Mouse (Mus musculus) layer of hippocampus, postnatal 36 days (tissue): Measurements from ENCODE around the gene Banp. TPM values are rescaled to one million over a fixed set of nuclear protein-coding genes. Genes with fewer than 3 reads are reported as not detected.
A peak's percentile ranks its signal among the peaks of the same experiment; 100 is the strongest.

Source experiments
- DNase-seq, 2 experiments: peaks; one replicate each; pipeline ENCODE4 v3.0.0; 2022
- total RNA-seq, 2 experiments: library from RNA; stranded (reverse); gene quantifications; 2 replicates each; pipeline ENCODE4 v1.2.3; 2021

Gene Banp
- total RNA-seq, 2 experiments from 2014 or later, result 55.5 to 73.5 TPM

GRCm38 (mm10) chr8:122022274-122022673 lies 72.7 kb downstream of the Banp start:
- no peak for DNase-seq

DNA sequence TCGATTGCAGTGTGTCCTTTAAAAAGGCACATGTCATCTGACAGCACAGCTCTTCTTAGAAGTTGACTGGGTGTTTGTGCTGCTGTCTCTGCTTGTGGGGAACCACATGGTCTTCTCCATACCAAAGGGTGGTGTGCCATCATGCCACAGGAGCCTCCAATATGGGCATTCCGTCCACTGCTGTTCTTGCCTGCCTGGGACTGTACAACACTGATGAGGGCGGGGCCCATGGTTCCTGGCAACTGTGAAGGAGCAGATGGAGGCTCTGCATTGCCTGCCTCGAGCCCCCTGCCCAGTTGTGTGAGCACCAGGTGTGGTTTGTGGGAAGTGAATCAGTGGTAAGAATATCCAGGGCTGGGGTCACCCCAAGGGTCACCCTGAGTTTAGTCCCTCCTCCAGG lies 73.2 kb downstream of the Banp start:
- no peak for DNase-seq

- no peak for DNase-seq
Measured at GRCm38 (mm10) chr8:122025546-122025945, 76.0 kb downstream of the Banp start.

GRCm38 (mm10) chr8:122028116-122028515 lies 78.6 kb downstream of the Banp start:
- peak; percentile 46 to 61 for DNase-seq

GRCm38 (mm10) chr8:122030965-122031364 lies 81.4 kb downstream of the Banp start:
- no peak for DNase-seq

DNA sequence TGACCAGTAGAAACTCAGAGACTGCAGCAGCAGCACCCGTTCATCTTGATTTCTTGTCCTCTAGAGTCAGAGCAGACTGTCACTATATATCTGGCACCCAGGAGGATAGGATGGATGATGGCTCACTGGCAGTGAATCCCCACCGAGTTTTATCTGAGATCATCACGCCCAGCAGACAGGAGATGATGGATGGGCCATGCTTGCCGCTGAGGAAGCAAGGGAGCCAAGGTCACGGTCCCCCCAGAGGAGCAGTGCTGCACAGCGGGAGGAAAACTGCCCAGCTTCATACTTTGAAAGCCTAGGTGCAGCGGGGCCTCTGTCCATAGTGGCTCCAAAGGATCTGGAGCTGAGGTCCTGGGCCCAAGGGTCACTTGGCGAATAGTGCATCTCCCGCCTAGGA lies 83.2 kb downstream of the Banp start:
- DNase-seq, result no peak

DNA sequence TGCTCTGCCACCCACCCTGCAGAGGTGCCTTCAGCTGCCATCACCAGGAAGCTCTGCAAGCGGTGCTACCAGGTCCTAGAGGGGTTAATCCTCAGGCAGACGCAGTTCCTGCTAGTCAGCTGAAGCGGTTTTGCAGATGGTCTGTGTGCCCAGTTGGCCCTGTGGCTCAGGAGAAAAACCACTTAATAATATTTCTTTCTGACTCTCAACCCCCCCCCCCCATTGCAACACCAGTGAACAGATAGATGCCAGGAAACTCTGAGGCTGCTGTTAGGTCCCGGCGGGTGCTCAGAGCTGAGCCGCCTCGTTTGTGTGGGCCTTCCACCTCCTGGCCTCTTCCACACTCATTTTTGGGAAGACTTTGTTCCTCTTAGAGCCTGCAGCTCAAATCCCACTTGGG lies 86.0 kb downstream of the Banp start:
- DNase-seq, result no peak

DNA sequence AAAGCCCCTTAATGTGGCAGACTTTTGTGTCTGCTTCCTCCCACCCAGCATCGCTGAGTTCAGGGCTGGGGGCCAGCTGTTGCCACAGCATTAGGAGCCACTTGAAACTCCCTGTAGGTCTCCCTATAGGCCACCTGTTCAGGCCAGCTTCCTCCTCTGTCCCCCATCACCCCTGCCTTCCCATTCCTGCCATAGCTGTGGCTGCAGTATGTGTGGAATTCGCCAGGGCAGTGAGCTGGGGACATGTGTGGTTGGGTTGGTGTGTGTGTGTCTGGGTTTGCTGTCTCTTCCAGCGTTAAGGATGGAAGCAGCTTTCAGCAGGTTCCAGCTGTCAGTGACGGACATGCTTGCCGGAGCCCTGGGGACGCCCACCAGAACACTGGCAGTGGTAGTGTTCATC lies 86.8 kb downstream of the Banp start:
- no peak for DNase-seq

DNA sequence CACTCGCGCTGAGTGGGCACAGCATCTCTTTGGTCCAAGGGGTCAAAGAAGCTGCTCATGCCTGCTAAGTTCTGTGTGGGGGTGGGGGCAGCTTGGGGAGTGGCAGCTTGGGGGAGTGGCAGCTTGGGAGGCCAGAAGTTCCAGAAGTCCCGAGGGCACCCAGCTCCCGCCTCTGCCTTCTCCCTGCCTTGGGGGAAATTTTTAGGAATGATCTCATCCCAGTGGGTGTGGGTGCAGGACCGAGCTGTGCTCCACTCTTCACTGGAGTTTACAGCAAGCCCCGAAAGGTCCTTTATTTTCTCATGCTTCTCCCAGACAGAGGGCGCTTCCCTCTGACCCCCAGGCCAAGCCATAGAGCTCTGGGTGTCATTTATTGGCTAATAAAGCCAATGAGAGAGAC lies 87.7 kb downstream of the Banp start:
- DNase-seq, result no peak

- no peak for DNase-seq
Measured at GRCm38 (mm10) chr8:122038076-122038475, 88.5 kb downstream of the Banp start.

- no peak for DNase-seq
Measured at GRCm38 (mm10) chr8:122039452-122039851, 89.9 kb downstream of the Banp start.

DNA sequence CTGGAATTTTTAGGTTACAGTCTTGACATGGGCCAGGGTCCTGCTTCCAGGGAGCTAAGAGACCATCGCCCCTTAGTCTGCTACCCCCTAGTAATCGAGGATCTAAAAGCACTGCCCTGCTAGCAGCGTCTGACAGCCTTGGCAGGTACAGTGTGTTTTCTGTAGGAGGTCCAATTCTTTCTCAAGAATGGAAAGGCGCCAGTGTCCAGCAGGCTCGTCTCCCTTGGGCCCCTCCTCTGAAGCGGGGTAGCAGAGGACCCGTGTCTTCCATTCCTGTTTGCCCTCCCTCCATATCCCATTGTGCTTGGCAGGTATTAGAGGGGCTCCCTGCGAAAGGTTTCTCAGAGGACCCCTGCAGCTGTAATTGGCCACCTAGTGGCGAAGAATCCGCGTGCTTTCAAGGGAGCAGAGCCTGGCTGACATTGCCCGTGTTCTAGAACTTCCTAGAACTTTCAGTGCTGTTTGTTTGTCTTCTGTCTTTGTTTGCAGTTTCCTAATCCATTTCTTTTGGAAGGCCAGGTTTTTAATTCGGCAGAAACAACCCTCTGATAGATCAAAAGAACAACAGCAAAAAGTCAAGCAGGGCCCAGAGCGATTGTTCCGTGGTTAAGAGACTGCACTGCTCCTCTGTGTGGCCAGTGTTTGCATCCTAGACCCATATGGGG lies 97.8 kb downstream of the Banp start:
- DNase-seq, result no peak

GRCm38 (mm10) chr8:122049266-122049665 lies 99.7 kb downstream of the Banp start:
- no peak for DNase-seq

GRCm38 (mm10) chr8:122049923-122050322 lies 100.4 kb downstream of the Banp start:
- no peak for DNase-seq

DNA sequence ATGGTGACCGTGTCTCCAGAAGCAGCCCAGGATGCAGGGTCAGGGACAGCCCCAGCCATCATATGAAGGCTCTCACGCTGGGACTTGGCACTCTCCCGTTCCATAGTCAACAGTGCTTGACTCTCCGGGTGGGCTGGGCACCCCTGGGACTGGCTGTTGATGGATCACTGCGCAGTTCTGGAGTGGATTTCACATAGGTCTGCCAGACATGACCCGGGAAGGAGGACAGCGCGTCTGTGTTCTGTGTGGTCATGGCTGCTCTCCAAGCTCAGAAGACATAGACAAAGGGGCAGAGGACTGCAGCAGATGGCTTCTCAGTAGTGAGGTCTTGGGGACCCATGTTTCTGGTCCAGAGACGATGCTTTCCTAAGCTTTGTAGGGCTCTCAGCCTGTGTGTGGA lies 101.1 kb downstream of the Banp start:
- no peak for DNase-seq

DNA sequence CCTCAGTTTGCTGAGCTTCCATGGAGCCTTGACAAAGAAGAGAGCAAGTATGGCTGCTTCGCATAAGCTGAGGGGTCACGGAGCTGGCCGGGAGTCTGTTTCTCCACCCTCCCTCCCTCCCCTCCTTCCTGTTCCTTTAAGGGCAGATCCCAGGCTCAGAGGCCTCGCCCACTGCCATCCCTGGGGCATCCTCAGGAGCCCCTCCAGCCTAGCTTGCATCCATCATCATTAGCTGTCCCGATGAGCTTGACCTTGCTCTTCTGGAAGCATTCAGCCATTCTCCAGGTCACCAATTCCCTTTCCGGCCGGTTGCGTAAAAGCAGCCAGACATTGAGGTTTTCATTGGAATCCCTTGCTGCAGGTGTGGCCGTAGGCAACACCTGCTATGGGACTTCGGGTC lies 105.8 kb downstream of the Banp start:
- no peak for DNase-seq

DNA sequence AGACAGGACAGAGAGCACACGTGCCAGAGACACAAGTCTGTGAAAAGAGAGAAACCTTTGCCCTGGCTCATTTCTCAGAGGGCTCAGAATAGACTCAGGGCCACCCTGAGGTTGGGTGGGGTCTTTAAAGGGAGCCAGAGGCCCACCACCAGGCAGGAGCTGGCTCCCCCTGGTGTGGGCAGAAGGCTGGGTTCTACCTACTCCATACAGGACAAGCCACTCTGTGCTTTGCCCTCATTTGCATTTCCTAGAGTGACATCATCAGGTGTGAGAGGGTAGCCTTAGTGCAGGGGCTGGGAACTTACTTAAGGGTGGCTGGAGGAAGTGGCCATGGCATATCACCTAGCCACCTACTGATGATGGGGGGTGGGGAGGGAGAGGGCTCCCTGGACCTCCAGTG lies 106.6 kb downstream of the Banp start:
- DNase-seq, result no peak

DNA sequence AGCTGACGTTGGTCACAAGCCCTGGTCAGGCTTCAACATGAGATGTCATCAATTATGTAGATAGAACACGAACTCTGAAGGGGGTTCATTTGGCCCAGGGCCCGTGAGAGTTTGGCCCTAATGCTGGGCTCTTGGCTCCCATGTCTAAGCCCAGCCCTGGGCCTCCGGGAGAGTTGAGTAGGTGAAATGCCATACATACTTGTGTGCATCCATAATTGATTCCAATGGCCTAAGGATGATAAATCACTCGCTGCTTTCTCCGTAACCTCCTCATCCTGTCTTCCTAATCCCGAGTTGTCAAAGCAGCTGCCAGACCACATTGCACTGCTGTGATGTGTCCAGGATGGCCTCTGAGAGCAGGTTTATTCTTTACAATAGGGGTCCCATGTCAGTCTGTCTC lies 107.3 kb downstream of the Banp start:
- no peak for DNase-seq

DNA sequence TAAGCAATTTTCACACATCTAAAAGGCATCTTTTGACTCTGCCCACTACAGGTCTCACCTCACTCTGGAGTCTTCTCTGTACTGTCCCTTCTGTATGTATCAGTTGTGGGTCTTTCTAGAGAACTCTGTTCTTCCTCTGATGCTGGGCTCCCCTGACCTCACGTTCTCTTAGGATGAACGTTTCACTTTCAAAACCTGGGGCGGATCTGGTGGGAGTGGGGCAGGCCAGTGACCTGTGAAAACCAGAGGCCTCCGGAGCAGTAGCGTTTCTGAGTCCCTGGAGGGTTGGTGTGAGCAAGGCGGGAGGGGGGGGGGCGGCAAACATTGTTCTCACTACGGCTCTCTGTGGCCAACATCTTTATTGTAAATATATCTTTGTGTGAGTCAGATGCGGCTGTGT lies 109.0 kb downstream of the Banp start:
- no peak for DNase-seq

GRCm38 (mm10) chr8:122058951-122059350 lies 109.4 kb downstream of the Banp start:
- peak; percentile 50 to 68 for DNase-seq

- no peak for DNase-seq
Measured at GRCm38 (mm10) chr8:122062508-122063223, 113.1 kb downstream of the Banp start.

DNA sequence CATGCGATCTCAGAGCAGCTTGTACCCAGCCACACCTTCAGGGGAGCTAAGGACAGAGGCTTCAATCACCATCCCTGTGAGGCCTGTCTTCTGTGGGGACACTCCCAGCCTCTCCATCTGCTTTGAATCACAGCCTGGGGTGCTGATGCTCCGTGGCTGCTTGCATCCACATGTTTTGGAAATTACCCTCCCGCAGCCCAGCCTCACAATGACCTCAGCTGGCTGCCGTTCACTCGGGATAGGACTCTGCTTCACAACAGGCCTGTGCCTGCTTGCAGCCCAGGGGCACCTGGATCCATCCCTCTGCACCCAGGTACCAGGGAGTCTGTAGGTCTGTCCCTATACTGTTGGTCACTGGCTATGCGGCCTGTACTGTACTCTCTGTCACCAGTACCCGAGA lies 114.8 kb downstream of the Banp start:
- no peak for DNase-seq

DNA sequence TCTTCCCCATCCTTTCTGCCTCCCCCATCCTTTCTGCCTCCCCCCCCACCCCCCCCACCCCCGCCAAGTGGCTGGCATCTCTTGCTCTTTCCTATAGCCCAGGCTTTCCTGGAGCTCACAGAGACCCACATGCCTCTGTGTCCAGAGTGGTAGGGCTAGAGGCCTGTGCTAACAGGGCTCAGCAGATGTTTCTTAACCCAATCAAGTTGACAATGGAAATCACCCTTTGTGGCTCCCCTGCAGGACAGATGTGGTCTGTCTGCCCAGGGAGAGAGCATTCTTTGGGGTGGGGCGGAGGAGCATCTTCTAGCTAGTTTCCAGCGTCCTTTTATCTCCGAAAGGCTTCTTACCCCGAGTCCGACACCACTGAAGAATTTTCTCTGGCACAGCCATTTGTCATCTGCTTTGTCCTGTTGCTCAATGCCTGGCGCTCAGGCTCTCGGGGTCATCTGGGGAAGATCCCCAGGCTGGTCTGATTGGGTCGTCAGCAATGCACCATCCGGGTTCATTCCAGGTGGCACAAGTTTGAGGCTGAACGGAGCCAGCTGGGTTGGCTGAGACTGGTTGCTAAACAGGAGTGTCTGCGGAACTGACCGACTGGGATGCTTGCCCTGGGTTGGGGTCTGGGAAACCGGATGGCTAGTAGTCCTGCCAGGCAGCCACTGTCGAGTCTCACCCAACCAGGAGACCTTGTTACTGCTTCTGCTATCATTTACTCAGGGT lies 118.4 kb downstream of the Banp start:
- DNase-seq, result no peak

- DNase-seq, result no peak
Measured at GRCm38 (mm10) chr8:122068609-122069008, 119.1 kb downstream of the Banp start.
